Mouse (Mus musculus) cerebellum, adult 9-11 months (tissue): ENCODE measurements around the gene Secisbp2.
A peak's percentile ranks its signal among the peaks of the same experiment; 100 is the strongest.
"Not testable (repeated sequence)": the region's sequence is repeated elsewhere in the genome, so short reads cannot be mapped to it uniquely, and the experiment has no call there.

Experiments
- DNase-seq: peaks from one replicate; pipeline ENCODE4 v3.0.0; 2022

The Secisbp2 gene

DNA sequence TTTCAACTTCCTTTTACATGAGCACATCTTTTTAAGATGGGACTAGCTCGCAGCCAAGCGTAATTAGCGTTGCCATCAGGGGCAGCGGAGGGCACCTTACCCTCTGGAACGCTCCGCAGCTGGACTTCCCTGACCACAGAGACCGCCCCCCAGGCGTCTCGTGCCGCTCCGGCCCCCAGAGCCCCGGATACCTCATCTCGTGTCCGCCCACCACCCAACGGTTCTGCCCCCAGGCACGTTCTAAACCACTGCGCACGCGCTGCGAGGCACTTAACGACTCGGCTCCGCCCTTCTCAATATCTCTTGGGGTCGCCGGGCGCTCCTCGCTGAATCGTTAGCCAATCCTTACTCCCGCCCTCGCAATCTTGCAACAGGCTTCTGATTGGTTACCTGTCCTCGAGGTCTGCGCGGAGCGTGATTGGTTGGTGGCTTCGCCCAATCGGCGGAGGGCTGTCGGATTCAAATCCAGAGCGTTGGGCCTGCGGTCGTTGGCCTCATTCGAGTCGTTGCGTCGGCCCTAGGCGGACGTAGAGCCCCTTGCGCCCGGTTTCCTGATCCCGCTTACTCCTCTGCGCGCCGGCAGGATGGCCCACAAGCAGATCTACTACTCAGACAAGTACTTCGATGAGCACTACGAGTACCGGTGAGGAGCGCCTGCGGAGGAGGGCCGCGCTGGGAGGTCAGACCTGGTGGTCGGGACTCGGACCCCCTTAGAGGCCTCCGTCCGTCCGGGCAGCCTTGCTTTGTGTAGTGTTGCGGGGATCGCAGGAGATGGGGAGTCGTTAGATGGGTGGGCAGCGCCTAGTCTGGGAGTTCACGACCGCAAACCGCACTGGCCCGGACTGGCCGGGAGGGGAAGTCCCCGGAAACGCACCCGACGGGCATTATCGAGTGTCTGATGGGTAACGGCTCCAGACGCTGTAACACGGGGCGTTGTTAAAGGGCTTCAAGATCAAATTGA is 6.4 kb upstream of the Secisbp2 start, which contains the start of gene Cks2:
Gene Cks2, plus strand, starts transcription at position 404 of the 961 bp plus-strand sequence.
- peak; percentile 97 for DNase-seq

DNA sequence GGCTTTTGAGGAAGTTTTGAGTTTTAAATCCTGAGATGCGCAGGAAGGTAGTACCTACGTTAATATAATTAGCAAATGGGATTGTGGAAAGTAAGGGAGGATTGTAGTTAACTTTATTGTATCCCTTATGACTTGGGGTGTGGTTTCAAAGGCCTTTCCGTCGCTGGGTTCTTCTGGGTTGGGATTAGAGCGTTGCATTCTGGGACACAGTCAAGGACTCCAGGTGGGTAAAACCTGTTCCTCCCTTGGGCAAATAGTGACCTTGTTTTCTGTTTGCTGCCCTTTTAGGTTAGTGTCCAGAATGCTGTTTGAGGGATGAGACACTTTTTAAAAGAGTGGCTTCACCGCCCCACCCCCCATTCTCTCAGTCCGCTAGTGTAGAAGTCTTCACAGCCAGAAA is 5.6 kb upstream of the Secisbp2 start:
- DNase-seq, result no peak

DNA sequence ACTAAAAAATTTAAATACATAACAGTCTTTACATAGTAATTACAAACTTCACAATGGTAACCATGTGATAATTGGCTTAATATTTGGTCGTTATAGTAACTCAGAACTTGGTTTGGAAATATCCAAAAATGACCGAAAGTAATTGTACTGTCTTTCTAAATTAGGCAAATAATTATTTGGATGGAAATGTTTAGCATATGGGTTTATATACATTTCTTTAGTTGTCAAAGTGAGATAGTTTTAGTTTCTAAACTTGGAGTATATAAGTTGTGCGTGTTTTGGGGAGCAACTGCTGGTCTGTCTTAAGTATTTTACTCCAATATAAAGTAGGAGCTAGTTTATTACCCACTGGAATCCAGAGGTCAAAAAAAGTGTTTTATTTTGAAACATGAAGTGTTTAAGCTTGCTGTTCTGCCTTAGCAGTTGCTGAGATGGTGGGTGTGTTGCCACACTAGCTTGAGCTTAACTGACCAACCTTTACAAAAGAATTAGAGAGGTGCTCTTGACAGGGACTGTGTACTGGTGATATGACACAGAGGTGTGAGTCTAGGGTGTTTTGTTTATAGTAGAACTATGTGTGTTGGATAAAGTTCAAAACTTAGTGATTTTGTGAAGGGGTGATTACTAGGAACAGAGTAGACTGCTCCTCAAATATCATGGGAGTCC is 5.0 kb upstream of the Secisbp2 start:
- DNase-seq, result no peak

DNA sequence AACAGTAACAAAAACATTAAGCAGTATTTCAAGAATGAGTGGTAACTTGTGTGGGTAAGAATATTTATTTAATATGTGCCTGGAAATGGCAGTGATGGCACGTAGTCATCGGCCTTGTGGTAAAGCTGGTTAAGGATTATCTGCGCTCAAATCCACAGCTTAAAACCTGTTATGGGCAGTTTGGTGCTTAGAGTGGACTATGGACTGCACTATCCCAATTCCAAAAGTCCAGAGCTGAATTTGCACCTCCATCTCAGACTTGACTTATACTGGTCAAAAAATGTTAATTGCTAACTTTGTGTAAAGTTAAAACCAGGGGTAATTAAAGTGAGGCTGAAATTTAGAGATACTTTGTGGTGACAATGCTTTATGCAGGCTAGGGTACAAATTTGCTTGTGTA is 3.7 kb upstream of the Secisbp2 start:
- DNase-seq, result no peak

DNA sequence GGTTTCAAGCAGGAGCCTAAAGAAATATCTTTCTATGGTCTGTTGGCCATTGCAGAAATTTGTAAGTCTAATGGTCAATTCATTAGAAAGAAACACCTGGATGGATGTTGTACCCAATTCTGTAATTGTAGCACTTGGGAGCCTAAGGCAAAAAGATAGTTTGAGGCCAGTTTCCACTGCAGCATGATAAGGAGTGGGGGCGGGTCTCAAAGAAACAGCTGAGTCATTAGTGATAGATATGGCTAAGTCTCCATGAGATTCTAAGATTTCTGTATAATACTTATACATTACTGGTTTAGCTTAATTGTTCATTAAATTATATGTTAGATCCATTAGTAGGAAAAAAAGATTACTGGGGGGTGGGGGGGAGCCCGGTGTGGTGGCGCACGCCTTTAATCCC is 3.3 kb upstream of the Secisbp2 start:
- DNase-seq, result no peak

DNA sequence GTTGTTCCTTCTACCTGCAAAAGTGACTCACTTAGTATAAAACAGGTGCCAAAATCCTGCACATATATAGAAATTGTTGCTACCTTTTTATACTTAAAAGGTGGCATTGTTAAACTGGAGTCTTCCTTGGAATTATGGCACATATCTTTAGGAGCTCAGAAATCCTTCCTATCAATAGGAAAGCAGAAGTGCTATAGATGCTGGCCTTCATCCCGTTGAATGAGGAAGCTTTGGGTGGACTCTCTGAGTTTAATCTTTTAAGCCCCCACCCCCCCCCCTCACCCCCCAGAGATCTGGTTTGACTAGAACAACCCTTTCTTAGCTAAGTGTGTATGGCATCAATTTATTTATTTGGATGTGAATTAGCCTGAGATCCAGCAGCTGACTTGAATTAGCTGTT is 1.8 kb upstream of the Secisbp2 start:
- no peak for DNase-seq

DNA sequence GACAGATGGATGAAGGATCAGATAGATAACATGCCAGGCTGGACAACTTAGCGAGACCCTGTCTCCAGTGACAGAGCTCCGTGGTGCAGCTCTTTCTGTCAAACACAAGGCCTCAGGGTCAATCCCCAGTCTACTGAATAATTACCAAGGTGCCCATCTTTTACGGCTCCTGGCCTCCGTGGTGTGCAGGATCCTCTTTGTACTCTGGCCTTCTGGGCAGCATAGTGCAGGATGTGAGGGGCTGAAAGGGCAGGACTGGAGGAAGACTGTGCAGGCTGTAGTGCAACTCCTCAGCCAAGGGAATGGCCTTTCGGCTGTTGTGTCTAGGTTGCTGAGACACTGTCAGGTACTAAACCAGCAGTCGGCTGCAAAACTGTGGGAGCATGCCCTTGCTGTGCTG is 1.7 kb downstream of the Secisbp2 start:
- no peak for DNase-seq

DNA sequence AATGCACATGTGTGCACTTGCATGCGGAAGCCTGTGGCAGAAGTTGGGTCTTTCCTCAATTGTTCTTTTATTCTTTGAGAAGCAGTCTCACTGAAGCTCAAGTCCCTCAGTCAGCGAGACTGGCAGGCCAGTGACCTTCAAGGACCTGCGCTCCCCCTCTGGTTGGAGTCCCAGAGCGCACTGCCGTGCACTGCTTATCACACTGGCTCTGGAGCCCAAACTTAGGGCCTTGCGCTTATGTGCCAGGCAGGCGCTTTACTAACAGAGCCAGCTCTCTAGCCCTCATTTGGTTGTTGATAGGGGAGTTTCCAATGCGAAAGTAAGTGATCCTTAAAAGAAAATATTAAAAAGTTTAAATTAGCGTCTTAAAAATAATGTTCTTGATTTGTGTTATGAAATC is 2.5 kb downstream of the Secisbp2 start:
- DNase-seq, result no peak

DNA sequence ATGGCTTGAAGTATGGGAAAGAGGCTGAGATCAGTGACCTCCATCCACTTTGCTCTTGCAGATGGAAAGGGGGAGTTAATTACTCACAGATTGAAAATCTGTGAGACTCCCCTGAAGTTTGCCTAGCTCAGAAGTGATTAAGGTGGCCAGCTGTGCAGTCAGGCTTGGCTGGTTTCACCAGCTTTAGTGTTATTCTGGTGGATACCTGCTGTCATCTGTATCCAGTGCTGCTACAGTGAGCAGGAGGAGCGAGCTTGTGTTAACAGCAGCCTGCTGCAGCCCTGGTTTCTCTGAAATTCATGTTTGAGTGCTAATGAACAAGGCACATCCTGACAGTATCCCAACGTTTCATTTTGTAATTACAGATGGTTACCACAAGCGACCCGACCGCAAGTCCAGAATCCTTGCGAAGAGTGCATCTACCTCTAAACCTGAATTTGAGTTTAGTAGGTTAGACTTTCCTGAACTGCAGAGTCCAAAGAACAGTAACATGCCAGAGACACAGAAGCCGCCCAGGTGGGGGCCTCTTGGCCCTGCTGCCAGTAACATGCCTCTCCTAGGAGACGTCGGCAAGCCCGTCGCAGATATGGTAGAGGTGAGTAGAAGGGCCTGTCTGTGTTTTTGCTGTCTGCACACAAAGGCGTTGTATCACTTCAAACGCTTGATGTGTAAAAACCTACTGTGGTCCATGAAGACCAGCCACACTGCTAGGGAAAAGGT is 5.2 kb downstream of the Secisbp2 start:
- no peak for DNase-seq

DNA sequence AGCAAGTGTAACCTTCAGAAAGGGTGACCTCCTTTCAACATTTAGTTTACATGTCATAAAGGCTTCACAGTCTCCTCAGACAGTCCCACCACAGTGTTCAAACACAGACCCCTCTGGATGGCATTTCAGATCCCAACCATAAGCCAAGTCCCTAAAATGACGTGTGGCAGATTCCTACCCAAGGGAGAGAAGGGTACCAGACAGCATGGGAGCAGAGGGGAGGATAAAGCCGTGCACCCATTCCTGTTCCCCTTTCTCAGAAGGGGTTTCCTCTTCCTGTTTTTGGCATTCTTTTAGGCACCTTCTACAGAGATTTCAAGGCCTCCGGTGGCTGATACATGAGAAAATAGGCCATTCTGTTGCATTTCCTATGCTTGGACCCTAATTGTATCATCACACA is 6.6 kb downstream of the Secisbp2 start:
- DNase-seq, result no peak

DNA sequence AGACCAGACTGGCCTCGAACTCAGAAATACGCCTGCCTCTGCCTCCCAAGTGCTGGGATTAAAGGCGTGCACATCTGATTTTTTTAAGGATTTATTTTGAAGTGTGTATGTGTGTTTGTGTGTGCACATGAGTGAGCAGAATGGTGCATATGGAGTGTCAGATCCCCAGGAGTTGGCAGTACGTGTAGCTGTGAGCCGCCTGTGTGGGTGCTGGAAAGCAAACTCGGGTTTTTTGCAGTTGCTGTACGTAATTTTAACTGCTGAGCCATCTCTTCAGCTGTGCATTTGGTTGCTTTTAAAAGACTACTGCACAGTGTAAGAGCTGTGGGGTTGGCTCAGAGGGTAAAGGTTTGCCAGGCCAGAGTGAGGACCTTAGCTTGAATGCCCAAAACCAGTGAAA is 8.1 kb downstream of the Secisbp2 start:
- no peak for DNase-seq

DNA sequence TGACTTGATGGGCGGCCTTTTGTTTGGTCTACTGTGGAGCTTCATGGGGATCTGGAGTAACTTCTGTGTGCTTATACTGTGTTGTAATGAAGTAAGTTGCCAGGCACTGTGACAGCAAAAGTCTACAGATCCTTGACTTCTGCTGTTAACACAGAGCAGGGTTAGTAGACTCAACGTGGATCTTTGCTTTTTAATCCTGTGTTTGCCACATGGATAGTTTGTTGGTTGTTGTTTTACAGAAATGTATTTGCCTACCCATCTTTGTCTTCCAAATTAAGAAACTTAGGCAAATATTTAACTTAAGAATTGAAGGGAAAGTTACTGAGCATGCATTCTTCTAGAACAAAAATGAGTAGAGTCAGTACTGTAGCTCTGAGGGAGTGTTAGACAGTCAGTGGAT is 12.1 kb downstream of the Secisbp2 start:
- no peak for DNase-seq

DNA sequence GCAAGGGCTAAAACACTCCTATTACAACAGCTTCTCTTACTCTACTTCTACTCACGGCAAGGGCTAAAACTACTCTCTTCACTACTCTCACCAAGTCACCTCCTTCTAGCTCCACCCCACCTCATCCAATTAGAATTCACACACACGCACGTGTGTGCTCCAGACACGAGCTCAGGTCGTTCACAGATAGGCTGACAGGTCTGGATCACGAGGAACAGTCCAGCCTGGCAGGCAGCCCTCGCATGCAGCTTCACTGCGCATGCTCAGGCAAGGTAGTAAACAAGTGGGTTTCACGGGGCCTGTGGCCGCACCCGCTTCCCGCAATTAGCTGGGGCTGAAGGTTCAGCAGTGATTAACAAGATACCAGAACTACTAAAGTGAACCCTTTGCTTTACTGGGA is 16.7 kb downstream of the Secisbp2 start:
- not testable (repeated sequence) for DNase-seq

DNA sequence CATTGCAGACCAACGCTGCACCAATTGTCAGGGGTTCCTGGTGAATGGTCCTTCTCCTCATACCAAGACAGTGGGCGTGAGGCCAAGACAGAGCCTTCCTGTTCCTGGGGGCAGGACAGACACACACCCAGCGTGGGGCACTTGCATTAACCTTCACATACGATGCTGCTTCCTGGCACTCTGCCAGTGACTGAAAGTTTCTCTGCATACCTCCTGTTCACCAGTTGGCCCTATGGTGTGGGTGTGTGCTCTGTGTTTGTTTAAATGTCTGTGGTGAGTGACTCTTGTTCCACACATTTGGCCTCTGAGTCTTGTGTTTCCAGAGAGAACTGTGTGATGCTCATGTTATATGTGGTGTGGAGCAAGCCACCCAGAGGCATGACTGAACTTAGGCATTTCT is 25.1 kb downstream of the Secisbp2 start:
- DNase-seq, result no peak

DNA sequence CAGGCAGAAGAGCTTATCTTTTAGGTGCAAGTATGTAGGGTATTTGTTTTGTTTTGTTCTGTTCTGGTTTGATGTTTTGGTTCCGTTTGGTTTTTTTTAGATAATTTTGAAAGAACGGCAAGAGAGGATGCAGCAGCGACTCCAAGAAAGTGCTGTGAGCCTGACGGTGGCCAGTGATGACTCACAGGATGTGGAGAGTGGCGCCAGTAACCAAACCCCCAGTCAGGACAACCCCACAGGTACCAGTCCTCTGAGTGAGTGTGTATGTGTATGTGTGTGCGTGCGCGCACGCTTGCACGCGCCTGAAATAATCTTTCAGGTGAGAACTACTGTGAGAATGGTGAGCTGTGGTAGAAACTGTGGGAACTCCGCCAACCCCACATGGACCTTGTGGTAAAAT is 25.5 kb downstream of the Secisbp2 start:
- DNase-seq, result no peak

DNA sequence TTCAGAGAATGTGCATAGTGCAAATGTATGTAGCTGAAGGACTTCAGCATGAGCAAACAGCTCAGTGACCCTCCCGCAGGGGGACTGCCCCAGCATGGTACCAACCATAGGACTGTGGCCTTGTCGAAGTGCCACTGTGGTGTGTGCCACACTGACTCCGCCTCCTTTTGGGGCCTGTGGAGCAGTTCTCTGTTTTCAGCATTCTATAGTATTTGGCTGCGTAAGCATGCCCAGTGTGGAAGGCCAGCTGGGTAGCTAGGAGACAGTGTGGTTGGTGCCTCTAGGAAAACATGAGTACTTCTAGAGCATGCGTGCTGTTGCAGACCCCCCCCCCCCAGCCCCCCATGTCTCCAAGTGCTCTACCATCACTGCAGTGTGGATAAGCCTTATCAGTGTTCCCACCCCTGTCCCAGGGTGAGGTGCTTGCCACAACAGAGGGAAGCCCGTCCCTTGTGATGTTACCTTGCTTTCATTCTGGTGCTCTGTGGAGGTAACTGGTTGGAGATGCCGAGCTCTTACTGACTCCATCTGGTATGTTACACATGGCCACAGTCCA is 26.2 kb downstream of the Secisbp2 start:
- no peak for DNase-seq

DNA sequence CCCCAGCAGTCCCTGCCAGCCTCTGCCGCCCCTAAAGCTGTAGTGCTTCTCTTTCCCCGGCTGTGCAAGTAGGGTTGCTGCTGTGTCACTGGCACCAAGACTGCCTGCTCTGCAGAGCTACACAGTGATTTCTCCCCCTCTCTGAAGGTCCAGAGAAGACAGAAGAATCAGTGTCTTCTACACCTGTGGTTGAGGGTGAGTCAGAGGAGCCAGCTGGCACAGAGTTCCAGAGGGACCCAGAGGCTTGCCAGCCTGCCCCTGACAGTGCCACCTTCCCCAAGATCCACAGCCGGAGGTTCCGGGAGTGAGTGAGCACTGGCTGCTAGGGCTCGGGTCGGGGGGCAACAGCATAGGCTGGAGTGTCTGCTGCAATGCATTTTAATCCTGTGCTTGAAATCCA is 27.2 kb downstream of the Secisbp2 start:
- no peak for DNase-seq

DNA sequence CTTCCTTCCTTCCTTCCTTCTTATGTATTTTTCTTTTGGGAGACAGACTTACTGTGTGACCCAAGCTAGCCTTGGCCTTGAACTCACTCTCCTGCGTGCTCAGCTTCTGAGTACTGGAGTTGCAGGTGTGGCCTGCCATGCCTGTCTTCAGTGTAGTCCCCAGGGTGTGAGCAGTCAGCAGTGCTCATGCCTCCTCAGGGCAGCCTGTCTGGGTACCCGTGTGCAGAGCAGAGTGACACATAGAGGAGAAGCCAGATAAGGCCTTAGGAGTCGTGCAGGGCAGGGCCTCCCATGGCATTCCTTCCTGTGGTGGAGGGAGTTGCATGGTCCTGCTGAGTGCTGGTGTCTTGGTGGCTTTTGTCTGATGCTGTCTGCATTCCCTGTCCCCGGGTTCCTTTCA is 27.8 kb downstream of the Secisbp2 start:
- DNase-seq, result no peak

DNA sequence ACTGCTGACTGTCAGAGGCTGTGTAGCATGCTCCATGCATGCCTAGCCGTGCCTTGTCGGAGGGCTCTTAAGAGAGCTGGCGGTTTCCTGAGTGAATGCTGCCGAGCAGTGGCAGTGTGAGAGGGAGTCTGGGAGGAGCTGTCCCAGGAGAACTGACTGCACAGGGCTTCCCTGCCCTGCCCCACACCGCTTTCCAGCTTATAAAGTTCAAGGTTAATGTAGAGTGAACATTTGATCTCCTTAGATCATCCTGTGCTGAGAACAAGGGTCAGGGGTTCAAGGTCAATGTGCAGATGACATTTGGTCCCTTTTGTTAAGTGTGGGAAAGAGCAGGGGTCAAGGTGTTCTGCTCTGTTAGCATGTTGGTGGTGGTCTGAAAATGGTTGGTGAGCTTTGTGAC is 29.6 kb downstream of the Secisbp2 start:
- no peak for DNase-seq

DNA sequence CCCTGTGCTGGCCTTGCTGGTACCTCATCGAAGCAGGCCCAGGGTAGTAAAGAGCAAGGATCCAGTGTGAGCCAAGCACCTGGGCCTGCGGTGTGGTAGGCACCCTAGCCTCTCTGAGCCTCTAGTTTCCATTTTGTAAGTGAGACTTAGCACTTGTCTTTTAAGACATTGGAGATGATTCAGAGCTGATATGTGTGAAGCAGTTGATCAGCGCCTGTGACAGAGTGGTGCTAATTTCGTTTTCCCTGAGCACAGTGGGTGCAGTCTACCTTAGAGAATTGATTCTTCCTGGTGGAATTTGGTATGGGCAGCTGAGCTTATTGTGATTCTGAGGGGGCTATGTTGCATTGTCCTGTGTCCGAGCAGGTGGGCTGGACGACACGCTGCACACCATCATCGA is 30.1 kb downstream of the Secisbp2 start:
- DNase-seq, result no peak

DNA sequence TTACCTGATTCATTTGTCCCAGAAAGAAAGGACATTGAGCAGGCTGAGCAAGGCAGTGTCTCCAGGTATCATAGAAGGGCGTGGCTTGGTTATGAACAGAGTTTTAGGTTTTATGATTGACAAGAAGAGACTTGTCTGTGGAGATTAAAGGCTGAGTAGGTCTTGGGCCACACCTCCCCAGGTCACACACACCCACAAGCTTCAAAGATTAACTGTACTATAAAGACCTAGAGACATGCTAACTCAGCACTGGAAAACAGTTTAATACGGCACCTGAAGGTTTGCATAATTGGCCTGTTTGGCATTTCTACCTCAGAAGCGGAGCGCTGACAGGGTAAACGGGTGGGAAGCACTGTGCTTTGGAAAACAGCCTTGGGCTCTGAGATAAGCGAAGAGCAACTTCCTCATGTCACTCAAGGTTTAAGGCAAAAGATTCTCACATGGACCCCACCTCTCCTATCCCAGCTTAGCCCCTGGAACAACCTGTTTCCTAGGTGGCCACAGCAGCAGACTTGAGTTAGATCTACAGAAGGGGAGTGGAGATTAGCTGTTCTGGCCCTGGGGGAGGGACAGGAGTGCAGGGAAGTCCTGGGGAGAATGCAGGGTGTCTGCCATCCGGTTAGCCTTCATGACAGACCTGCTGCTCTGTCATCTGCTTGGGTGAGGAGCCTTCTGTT is 33.9 kb downstream of the Secisbp2 start:
- DNase-seq, result no peak

DNA sequence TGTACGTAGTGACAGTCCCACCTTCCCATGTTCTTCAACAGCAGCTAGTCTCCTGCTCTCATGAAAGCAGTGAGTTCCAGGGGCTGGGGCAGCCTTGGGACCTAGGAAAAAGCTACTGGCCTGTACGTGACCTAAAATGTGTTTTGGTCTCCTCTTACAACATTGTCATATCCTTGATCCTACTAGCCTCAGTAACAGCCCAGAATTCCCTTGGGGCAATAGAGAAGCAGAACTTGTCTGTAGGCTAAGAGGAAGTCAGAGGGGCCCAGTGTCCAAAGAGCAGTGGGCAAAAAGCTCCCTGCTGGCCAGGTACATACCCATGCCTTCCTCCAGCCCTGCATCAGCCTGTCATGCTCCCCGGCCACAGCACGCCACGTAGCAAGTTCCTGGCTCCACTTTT is 35.5 kb downstream of the Secisbp2 start:
- DNase-seq, result no peak

DNA sequence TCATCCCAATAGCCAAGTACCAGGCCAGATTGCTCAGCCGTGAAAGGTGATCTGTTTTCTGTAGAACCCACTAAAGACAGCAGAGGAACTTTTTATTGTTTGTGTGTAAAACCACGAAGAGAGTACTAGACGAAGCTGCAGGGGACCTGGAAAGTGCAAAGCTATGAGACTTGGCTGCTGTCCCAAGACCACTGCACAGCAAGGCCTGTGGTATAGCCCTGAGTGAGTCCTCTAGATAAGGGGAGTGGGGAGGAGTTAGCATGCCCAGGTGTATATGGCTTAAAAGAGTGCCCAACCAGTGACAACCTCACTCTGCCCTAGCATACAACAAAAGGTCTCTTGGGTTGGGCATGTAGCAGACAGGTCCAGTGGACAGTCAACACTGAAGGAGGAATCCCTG is 37.2 kb downstream of the Secisbp2 start:
- DNase-seq, result no peak
